Mouse (Mus musculus): ENCODE data around the gene Olfr1218.

Olfr1218 gene

GRCm38 (mm10) chr2:89061087-89061486 lies at the start of gene Olfr1218:
TSS of gene Olfr1218 (minus strand) at chr2:89061187.
- TF ChIP-seq GATA4 (IDR thresholded peaks at IDR 0.05; ENCODE audit: insufficient replicate concordance, low read length) = no peak

GRCm38 (mm10) chr2:89106735-89107134 lies 45.7 kb upstream of the Olfr1218 start, which contains the start of gene Olfr1220:
TSS of gene Olfr1220 (minus strand) at chr2:89106835.
- no peak for TF ChIP-seq GATA4 (IDR thresholded peaks at IDR 0.05; ENCODE audit: insufficient replicate concordance, low read length)

DNA sequence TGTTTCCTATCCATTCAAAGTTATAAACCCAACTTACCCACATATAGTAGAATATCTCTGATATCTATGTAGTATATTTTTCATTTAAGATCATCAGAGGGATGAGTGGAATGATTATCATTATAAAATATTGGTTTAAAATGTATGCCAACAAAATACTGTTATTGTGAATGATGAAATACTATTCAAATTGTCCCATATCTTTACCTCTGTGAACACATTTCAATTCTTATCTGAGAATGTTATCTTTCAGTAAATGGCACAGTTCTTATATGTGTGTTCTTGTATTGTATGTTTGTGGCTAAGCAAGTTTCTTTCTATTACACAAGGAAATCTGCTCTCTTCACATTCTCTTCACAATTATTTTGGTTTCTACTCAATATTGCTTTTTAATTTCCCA lies 44.7 kb upstream of the Olfr1218 start:
- TF ChIP-seq GATA4 (IDR thresholded peaks at IDR 0.05; ENCODE audit: insufficient replicate concordance, low read length) = no peak

DNA sequence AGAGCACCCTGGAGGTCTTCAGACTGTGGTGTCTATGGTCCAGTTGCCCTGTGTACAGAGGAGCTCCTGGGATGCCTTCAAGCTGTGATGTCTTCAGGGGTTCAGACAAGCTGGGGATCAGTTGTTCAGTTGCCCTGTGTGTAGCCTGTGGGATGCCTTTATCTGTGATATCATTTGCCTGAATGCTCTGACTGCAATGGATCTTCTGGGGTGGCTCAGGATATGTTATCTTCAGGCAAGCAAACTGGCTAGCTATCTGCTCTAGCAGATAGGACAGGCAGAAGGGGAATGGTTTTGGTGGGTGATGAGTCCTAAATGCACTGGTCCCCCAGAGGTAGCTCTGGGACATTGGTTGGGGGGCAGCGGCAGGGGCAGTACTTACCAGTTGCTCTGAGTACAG lies 32.9 kb upstream of the Olfr1218 start:
- TF ChIP-seq GATA4 (IDR thresholded peaks at IDR 0.05; ENCODE audit: insufficient replicate concordance, low read length) = no peak

DNA sequence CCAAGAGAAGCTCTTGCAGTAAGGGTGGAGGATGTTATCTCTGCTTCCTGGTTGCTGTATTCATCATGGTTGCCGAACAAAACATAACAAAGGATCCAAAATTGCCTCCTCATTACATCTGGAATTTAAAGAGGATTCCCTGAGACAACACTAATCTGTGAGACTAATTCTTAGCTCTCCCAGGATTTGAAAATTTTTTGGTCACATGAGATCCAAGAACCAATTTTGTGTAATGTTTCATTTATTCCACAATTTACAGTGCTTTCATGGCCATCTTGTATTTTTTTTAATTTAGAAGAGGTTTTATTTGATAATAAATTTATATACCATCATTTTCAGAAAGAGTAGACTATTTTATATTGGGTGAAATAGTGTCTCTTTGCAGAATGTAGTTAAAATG lies 22.4 kb upstream of the Olfr1218 start, which contains the start of gene Olfr1219:
Gene Olfr1219, minus strand, starts transcription at position 101 of the 400 bp plus-strand sequence.
- TF ChIP-seq GATA4 (IDR thresholded peaks at IDR 0.05; ENCODE audit: insufficient replicate concordance, low read length) = no peak

- no peak for TF ChIP-seq GATA4 (IDR thresholded peaks at IDR 0.05; ENCODE audit: insufficient replicate concordance, low read length)
Measured at GRCm38 (mm10) chr2:89081487-89081886, 20.5 kb upstream of the Olfr1218 start.

GRCm38 (mm10) chr2:89031965-89032364 lies 29.0 kb downstream of the Olfr1218 start, which contains the start of gene Olfr1217:
TSS of gene Olfr1217 (minus strand) at chr2:89032065.
- no peak for TF ChIP-seq GATA4 (IDR thresholded peaks at IDR 0.05; ENCODE audit: insufficient replicate concordance, low read length)

- TF ChIP-seq GATA4 (IDR thresholded peaks at IDR 0.05; ENCODE audit: insufficient replicate concordance, low read length) = no peak
Measured at GRCm38 (mm10) chr2:89018240-89018639, 42.7 kb downstream of the Olfr1218 start, which contains the start of gene Olfr1216. TSS of gene Olfr1216 (minus strand) at chr2:89018340.

- no peak for TF ChIP-seq GATA4 (IDR thresholded peaks at IDR 0.05; ENCODE audit: insufficient replicate concordance, low read length)
Measured at GRCm38 (mm10) chr2:89006873-89007272, 54.1 kb downstream of the Olfr1218 start, which contains the start of gene Olfr1215. TSS of gene Olfr1215 (minus strand) at chr2:89006973.
